Mouse (Mus musculus): ENCODE measurements around the gene Rnf185. TPM values are rescaled to one million over a fixed set of nuclear protein-coding genes. Genes with fewer than 3 reads are reported as not detected.
A peak's percentile ranks its signal among the peaks of the same experiment; 100 is the strongest.

The Rnf185 gene
- polyA plus RNA-seq, 1 experiment from 2014 or later = 47.0 TPM

- no peak for ATAC-seq (ENCODE audit: low FRiP score, low TSS enrichment)
- Histone ChIP-seq H3K9ac (replicated peaks; ENCODE audit: low read length) (no peak overlapping the region), H3K4me3 (ENCODE audit: low read length) (no peak overlapping the region), H3K4me1 (ENCODE audit: insufficient read depth, low read length) (peaks cover 17% of the 10 kb centered on the region), H3K9me3 (ENCODE audit: low read length) (no peaks in the 10 kb centered on the region), H3K27ac (ENCODE audit: low read length) (no peak overlapping the region), H3K36me3 (ENCODE audit: insufficient read depth, low read length) (no peaks in the 10 kb centered on the region), H3K27me3 (ENCODE audit: insufficient read depth, low read length) (no peaks in the 10 kb centered on the region), H3K4me2 (replicated peaks; ENCODE audit: low read depth, low read length) (no peak overlapping the region)
- WGBS = 87% methylated on average over 7 of the region's 7 CpGs
Observed at GRCm38 (mm10) chr11:3404287-3405047, 47.7 kb downstream of the Rnf185 start.

- H3K27me3 ChIP-seq (ENCODE audit: insufficient read depth, low read length) = no peaks in the 10 kb centered on the region
- no peak overlapping the region for H3K4me2 ChIP-seq (replicated peaks; ENCODE audit: low read depth, low read length)
- H3K4me3 ChIP-seq (ENCODE audit: low read length) = no peak overlapping the region
- H3K36me3 ChIP-seq (ENCODE audit: insufficient read depth, low read length) = no peaks in the 10 kb centered on the region
- peaks cover 9% of the 10 kb centered on the region for H3K4me1 ChIP-seq (ENCODE audit: insufficient read depth, low read length)
- no peak overlapping the region for H3K27ac ChIP-seq (ENCODE audit: low read length)
- ATAC-seq (ENCODE audit: low FRiP score, low TSS enrichment) = peak; percentile 49; the same call in 1 of the 2 replicates
- H3K9ac ChIP-seq (replicated peaks; ENCODE audit: low read length) = no peak overlapping the region
- no peaks in the 10 kb centered on the region for H3K9me3 ChIP-seq (ENCODE audit: low read length)
- 83% methylated on average over 3 of the region's 3 CpGs for WGBS
Observed at GRCm38 (mm10) chr11:3403024-3403423, 49.1 kb downstream of the Rnf185 start.

- Histone ChIP-seq H3K4me2 (replicated peaks; ENCODE audit: low read depth, low read length) (no peak overlapping the region), H3K4me1 (ENCODE audit: insufficient read depth, low read length) (no peaks in the 10 kb centered on the region), H3K4me3 (ENCODE audit: low read length) (no peak overlapping the region), H3K9ac (replicated peaks; ENCODE audit: low read length) (no peak overlapping the region), H3K27ac (ENCODE audit: low read length) (no peak overlapping the region), H3K27me3 (ENCODE audit: insufficient read depth, low read length) (no peaks in the 10 kb centered on the region), H3K36me3 (ENCODE audit: insufficient read depth, low read length) (no peaks in the 10 kb centered on the region; the same call in 1 of the 2 replicates), H3K9me3 (ENCODE audit: low read length) (no peaks in the 10 kb centered on the region)
- no peak for ATAC-seq (ENCODE audit: low FRiP score, low TSS enrichment)
- WGBS = 35% methylated on average over 1 of the region's 1 CpGs
Observed at GRCm38 (mm10) chr11:3398318-3398717, 53.8 kb downstream of the Rnf185 start.

- Histone ChIP-seq H3K9ac (replicated peaks; ENCODE audit: low read length) (no peak overlapping the region), H3K9me3 (ENCODE audit: low read length) (no peaks in the 10 kb centered on the region), H3K4me2 (replicated peaks; ENCODE audit: low read depth, low read length) (no peak overlapping the region), H3K36me3 (ENCODE audit: insufficient read depth, low read length) (no peaks in the 10 kb centered on the region; the same call in 1 of the 2 replicates), H3K4me1 (ENCODE audit: insufficient read depth, low read length) (no peaks in the 10 kb centered on the region), H3K27ac (ENCODE audit: low read length) (no peak overlapping the region), H3K27me3 (ENCODE audit: insufficient read depth, low read length) (no peaks in the 10 kb centered on the region), H3K4me3 (ENCODE audit: low read length) (no peak overlapping the region)
- 55% methylated on average over 8 of the region's 8 CpGs for WGBS
- ATAC-seq (ENCODE audit: low FRiP score, low TSS enrichment) = no peak
Observed at GRCm38 (mm10) chr11:3396562-3396961, 55.6 kb downstream of the Rnf185 start.

- Histone ChIP-seq H3K36me3 (ENCODE audit: insufficient read depth, low read length) (peaks cover 3% of the 10 kb centered on the region; the same call in 1 of the 2 replicates), H3K4me1 (ENCODE audit: insufficient read depth, low read length) (no peaks in the 10 kb centered on the region), H3K4me2 (replicated peaks; ENCODE audit: low read depth, low read length) (no peak overlapping the region), H3K9me3 (ENCODE audit: low read length) (no peaks in the 10 kb centered on the region), H3K9ac (replicated peaks; ENCODE audit: low read length) (no peak overlapping the region), H3K27ac (ENCODE audit: low read length) (no peak overlapping the region), H3K4me3 (ENCODE audit: low read length) (no peak overlapping the region), H3K27me3 (ENCODE audit: insufficient read depth, low read length) (no peaks in the 10 kb centered on the region)
- 70% methylated on average over 3 of the region's 3 CpGs for WGBS
- no peak; the same call in 1 of the 2 replicates for ATAC-seq (ENCODE audit: low FRiP score, low TSS enrichment)
Observed at GRCm38 (mm10) chr11:3396091-3396490, 56.1 kb downstream of the Rnf185 start.

- H3K4me2 ChIP-seq (replicated peaks; ENCODE audit: low read depth, low read length) = no peak overlapping the region
- H3K36me3 ChIP-seq (ENCODE audit: insufficient read depth, low read length) = peaks cover 4% of the 10 kb centered on the region; the same call in 1 of the 2 replicates
- no peak for ATAC-seq (ENCODE audit: low FRiP score, low TSS enrichment)
- WGBS = 65% methylated on average over 5 of the region's 5 CpGs
- H3K9ac ChIP-seq (replicated peaks; ENCODE audit: low read length) = no peak overlapping the region
- H3K27me3 ChIP-seq (ENCODE audit: insufficient read depth, low read length) = no peaks in the 10 kb centered on the region
- H3K4me3 ChIP-seq (ENCODE audit: low read length) = no peak overlapping the region
- H3K27ac ChIP-seq (ENCODE audit: low read length) = no peak overlapping the region
- H3K4me1 ChIP-seq (ENCODE audit: insufficient read depth, low read length) = no peaks in the 10 kb centered on the region
- H3K9me3 ChIP-seq (ENCODE audit: low read length) = no peaks in the 10 kb centered on the region
Observed at GRCm38 (mm10) chr11:3394520-3394919, 57.6 kb downstream of the Rnf185 start.

- no peaks in the 10 kb centered on the region for H3K27me3 ChIP-seq (ENCODE audit: insufficient read depth, low read length)
- ATAC-seq (ENCODE audit: low FRiP score, low TSS enrichment) = no peak
- no peak overlapping the region for H3K4me2 ChIP-seq (replicated peaks; ENCODE audit: low read depth, low read length)
- H3K9ac ChIP-seq (replicated peaks; ENCODE audit: low read length) = no peak overlapping the region
- H3K4me3 ChIP-seq (ENCODE audit: low read length) = no peak overlapping the region
- no peaks in the 10 kb centered on the region for H3K9me3 ChIP-seq (ENCODE audit: low read length)
- H3K4me1 ChIP-seq (ENCODE audit: insufficient read depth, low read length) = no peaks in the 10 kb centered on the region
- peaks cover 4% of the 10 kb centered on the region; the same call in 1 of the 2 replicates for H3K36me3 ChIP-seq (ENCODE audit: insufficient read depth, low read length)
- H3K27ac ChIP-seq (ENCODE audit: low read length) = no peak overlapping the region
- 74% methylated on average over 8 of the region's 8 CpGs for WGBS
Observed at GRCm38 (mm10) chr11:3392526-3392925, 59.6 kb downstream of the Rnf185 start.

- H3K4me2 ChIP-seq (replicated peaks; ENCODE audit: low read depth, low read length) = no peak overlapping the region
- H3K9me3 ChIP-seq (ENCODE audit: low read length) = no peaks in the 10 kb centered on the region
- no peak overlapping the region for H3K9ac ChIP-seq (replicated peaks; ENCODE audit: low read length)
- no peak for ATAC-seq (ENCODE audit: low FRiP score, low TSS enrichment)
- no peaks in the 10 kb centered on the region for H3K4me1 ChIP-seq (ENCODE audit: insufficient read depth, low read length)
- no peak overlapping the region for H3K4me3 ChIP-seq (ENCODE audit: low read length)
- 84% methylated on average over 5 of the region's 5 CpGs for WGBS
- no peaks in the 10 kb centered on the region for H3K27me3 ChIP-seq (ENCODE audit: insufficient read depth, low read length)
- H3K27ac ChIP-seq (ENCODE audit: low read length) = no peak overlapping the region
- peaks cover 4% of the 10 kb centered on the region; the same call in 1 of the 2 replicates for H3K36me3 ChIP-seq (ENCODE audit: insufficient read depth, low read length)
Observed at GRCm38 (mm10) chr11:3390789-3391188, 61.4 kb downstream of the Rnf185 start.

GRCm38 (mm10) chr11:3389996-3390395 is 62.2 kb downstream of the Rnf185 start:
- H3K36me3 ChIP-seq (ENCODE audit: insufficient read depth, low read length) = 0 out of 2 replicates have a peak, but pooled peaks cover 4% of the 10 kb centered on the region
- H3K27me3 ChIP-seq (ENCODE audit: insufficient read depth, low read length) = no peaks in the 10 kb centered on the region
- WGBS = 70% methylated on average over 5 of the region's 5 CpGs
- no peak overlapping the region for H3K4me3 ChIP-seq (ENCODE audit: low read length)
- no peak overlapping the region for H3K9ac ChIP-seq (replicated peaks; ENCODE audit: low read length)
- H3K4me1 ChIP-seq (ENCODE audit: insufficient read depth, low read length) = no peaks in the 10 kb centered on the region
- no peaks in the 10 kb centered on the region for H3K9me3 ChIP-seq (ENCODE audit: low read length)
- no peak for ATAC-seq (ENCODE audit: low FRiP score, low TSS enrichment)
- H3K4me2 ChIP-seq (replicated peaks; ENCODE audit: low read depth, low read length) = no peak overlapping the region
- H3K27ac ChIP-seq (ENCODE audit: low read length) = no peak overlapping the region

- H3K4me2 ChIP-seq (replicated peaks; ENCODE audit: low read depth, low read length) = no peak overlapping the region
- H3K36me3 ChIP-seq (ENCODE audit: insufficient read depth, low read length) = peaks cover 14% of the 10 kb centered on the region
- 0 out of 2 replicates have a peak, but pooled peaks cover 3% of the 10 kb centered on the region for H3K9me3 ChIP-seq (ENCODE audit: low read length)
- no peak overlapping the region for H3K4me3 ChIP-seq (ENCODE audit: low read length)
- no peaks in the 10 kb centered on the region for H3K4me1 ChIP-seq (ENCODE audit: insufficient read depth, low read length)
- no peak for ATAC-seq (ENCODE audit: low FRiP score, low TSS enrichment)
- no peaks in the 10 kb centered on the region for H3K27me3 ChIP-seq (ENCODE audit: insufficient read depth, low read length)
- no peak overlapping the region for H3K27ac ChIP-seq (ENCODE audit: low read length)
- 81% methylated on average over 6 of the region's 6 CpGs for WGBS
- H3K9ac ChIP-seq (replicated peaks; ENCODE audit: low read length) = no peak overlapping the region
Observed at GRCm38 (mm10) chr11:3387482-3388196, 64.5 kb downstream of the Rnf185 start.

Data from kidney, embryonic 16.5 days (tissue).